Mouse (Mus musculus): ENCODE measurements around the gene BC048507.

DNA sequence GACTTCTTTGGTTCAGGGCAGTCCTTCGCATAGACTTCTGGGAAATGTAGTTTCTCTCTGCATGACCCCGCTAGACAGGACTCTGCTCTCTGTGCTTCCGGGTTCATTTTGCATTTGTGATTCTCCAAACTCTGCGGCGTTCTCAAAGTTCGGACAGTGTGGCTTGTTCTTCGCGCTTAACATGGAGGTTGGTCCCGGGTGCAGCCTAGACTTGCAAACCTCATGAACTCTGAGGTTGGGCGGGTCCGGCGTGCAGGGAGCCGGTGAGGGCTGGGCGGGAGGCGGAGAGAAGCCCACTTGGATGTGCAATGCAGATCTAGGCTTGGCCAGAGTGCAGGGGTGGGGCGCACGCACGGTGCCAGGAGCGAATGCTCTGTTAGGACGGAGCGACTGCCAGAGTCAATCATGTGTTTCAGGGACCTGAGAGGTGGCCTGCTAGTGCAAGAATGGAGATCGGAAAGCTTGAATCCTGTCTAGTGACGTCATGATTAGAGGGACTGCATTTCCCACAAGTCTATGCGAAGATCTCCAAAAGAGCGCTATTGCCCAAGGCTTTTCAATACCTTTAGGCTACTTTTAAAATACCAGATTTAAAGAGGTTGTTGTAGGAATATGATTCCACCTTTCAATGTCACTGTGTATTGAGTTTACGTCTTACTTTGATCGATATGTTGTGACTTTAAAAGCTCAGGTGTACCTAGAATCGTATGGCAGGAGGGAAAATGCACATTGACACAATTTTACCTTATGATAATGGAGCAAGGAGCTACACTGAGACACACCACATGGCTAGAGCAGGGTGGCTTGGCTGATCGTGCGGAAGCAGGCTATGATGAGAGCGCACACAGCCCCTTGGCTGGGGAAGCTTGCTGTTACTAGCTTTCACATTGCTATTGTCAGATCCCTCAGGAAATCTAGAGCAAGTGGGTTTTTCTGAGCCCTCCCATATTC lies 49.1 kb upstream of the BC048507 start, which contains the start of gene Zfp273:
- TF ChIP-seq CTCF (IDR thresholded peaks at IDR 0.05) (no peak), EP300 (IDR thresholded peaks at IDR 0.05) (no peak)
